Mouse (Mus musculus) erythroblast, embryonic 14.5 days (primary cell): ENCODE measurements around the gene Tm7sf3.

Experiments used
- GATA1 ChIP-seq: IDR thresholded peaks from 2 replicates; pipeline ENCODE4 v1.6.1; 2012; ENCODE audit warnings: low read length, inconsistent platforms, mixed read lengths
- TAL1 ChIP-seq: IDR thresholded peaks from 3 replicates; pipeline ENCODE4 v1.6.1; 2012; ENCODE audit warnings: low read length, inconsistent platforms, mixed read lengths

DNA sequence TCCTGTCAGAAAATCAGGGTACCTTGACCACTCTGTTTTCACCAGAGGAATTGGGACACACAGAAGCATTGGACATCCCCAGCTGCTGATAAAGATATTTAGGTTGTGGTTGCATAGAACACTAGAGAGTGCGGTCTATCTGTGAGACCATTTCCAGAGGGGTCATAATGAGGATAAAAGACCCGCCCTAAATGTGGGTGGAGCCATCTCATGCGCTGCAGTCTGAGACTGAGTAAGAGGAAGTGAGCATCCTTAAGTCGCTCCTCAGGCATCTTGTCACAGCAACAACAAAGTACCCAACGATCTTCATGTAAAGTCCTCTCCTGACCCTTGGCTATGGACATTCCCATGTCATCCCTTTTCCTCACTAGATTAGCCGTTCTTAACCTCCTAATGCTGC, 24.2 kb upstream of the Tm7sf3 start:
- no peak for TF ChIP-seq GATA1
- TF ChIP-seq TAL1: no peak
